Mouse (Mus musculus): Measurements from ENCODE around the gene Abca8b.
"Not testable (repeated sequence)": the region's sequence is repeated elsewhere in the genome, so short reads cannot be mapped to it uniquely, and the experiment has no call there.

Gene Abca8b

DNA sequence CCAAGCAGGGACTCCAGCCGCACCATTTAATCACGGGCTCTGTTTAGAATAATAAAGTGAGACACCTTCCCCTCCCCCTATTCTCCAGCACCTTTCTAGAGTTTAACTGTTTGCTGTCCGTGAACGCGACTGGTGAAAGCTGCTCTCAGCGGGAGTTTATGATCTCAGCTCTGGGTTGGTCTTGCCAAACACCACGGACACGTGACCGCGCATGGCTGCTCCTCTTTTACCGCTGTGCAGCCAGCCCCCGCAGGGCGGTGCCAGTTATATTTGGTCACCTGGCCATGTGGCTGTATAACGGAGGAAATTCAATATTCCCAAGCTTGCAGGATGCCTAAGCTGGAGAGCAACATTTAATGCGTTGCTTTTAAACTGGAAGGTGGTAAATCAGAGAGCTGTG lies at the start of gene Abca8b:
Gene Abca8b (minus strand): TSS at position 222 of the 400 bp plus-strand sequence.
- peak; percentile 64 for DNase-seq (ENCODE audit: extremely low read depth, insufficient read length, low spot score)

DNA sequence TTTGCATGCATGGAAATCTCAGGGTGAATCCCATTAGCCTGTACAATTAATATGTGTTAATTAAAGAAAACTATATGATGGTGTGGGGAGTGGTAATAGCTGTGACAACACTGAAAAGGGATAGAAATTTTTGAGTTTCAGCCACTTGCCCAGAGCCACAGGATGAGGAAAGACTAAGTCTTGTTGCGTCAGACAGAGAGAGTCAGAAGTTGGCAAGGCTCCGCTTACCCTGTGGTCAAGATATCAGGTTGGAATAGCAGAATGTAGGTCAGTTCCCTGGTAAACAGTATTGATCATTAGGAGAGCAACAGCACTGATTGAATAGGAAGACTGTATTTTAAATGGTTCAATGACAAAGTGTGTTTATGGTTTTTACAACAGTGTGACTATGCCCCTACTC lies 42.1 kb upstream of the Abca8b start:
- no peak for DNase-seq (ENCODE audit: extremely low read depth, insufficient read length, low spot score)

- peak; percentile 69 for DNase-seq (ENCODE audit: extremely low read depth, insufficient read length, low spot score)
Observed at GRCm38 (mm10) chr11:110028913-110029695, 33.5 kb upstream of the Abca8b start.

- DNase-seq (ENCODE audit: extremely low read depth, insufficient read length, low spot score): no peak
Observed at GRCm38 (mm10) chr11:110010836-110011546, 15.3 kb upstream of the Abca8b start.

GRCm38 (mm10) chr11:109995013-109995412 lies 632 bp downstream of the Abca8b start:
- DNase-seq (ENCODE audit: extremely low read depth, insufficient read length, low spot score): no peak

- no peak for DNase-seq (ENCODE audit: extremely low read depth, insufficient read length, low spot score)
Observed at GRCm38 (mm10) chr11:109994014-109994413, 1.6 kb downstream of the Abca8b start.

DNA sequence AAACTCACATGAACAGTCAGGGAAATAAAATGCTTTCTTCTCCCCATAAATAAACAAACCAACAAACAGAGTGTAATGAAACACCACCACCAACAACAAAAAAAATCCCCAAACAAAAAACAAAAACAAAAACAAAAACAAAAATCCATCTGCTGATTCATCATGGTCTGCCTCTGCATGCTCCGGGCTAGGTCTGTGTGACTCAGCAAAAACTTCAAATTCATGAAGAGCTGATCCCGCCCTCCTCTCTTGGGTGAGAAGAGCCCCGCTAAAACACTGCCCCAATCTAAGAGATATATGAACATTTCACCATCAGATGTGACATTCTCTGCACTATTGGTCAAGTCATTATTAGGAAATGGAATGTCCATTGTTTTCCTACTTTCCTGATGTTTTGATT lies 4.4 kb downstream of the Abca8b start:
- peak; percentile 13 for DNase-seq (ENCODE audit: extremely low read depth, insufficient read length, low spot score)

- DNase-seq (ENCODE audit: extremely low read depth, insufficient read length, low spot score): no peak
Observed at GRCm38 (mm10) chr11:109990256-109990655, 5.4 kb downstream of the Abca8b start.

DNA sequence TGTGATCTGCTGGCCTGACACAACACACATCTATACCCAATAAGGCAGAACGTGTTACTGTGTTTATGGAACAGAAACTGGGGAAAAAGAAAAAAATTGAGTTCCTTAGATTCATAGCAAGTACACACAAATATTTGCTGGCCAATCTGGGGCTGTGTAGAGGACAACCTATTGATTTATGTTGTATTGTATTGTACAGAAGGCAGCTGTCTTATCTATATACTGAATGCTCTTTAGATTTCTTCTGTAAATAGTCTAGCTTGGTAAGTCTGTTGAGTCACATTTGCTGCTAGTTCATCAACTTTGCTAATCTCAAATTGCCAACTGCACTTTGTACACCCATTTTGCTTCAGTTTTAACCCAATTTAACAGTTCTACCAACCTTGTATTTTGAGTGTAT lies 7.5 kb downstream of the Abca8b start:
- no peak for DNase-seq (ENCODE audit: extremely low read depth, insufficient read length, low spot score)

DNA sequence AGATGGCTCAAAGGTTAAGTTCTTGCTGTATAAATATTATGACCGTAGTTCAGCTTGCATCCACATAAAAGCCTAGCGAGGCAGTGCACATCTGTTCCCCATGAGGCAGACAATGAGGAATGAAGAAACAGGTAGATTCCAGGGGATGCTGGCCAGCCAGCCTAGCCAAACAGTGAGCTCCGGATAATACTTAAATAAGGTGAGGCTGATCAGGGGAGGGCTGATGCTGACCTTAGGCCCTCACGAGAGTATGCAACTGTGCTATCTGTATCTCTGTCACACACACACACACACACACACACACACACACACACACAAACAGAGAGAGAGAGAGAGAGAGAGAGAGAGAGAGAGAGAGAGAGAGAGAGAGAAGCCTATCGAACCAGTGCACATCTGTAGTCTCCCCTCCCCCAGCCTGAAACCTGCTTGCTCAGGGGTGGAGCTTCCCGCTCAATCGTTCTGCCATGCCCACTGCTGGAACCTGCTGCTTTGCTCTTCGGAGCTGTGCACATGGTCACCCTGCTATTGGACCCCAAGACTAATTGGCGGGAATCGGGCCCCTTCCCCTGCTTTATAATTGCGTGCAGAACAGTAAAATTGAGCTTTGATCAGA lies 8.1 kb downstream of the Abca8b start:
- not testable (repeated sequence) for DNase-seq (ENCODE audit: extremely low read depth, insufficient read length, low spot score)

GRCm38 (mm10) chr11:109981872-109982271 lies 13.8 kb downstream of the Abca8b start:
- DNase-seq (ENCODE audit: extremely low read depth, insufficient read length, low spot score): no peak

DNA sequence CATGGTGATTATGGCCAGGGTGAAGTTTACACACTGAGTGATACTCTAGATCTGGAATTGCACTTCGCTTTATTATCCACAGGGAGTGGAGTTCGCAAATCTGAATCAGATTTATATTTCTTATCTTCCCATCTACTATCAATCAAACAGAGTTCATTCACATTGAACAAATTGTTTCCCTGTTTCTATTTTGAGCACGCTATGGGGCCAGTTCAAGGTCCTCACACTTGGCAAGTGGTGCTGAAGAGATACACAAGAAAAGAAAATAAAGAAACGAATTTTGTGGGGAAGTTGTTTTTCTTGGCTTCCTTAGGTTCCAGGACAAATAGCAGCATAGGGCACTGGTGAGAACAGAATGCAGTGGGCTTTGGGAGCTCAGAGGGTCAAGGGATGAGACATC lies 25.1 kb downstream of the Abca8b start:
- DNase-seq (ENCODE audit: extremely low read depth, insufficient read length, low spot score): no peak

- no peak for DNase-seq (ENCODE audit: extremely low read depth, insufficient read length, low spot score)
Observed at GRCm38 (mm10) chr11:109961495-109962492, 33.9 kb downstream of the Abca8b start.

GRCm38 (mm10) chr11:109955185-109955584 lies 40.5 kb downstream of the Abca8b start:
- DNase-seq (ENCODE audit: extremely low read depth, insufficient read length, low spot score): peak; percentile 6

DNA sequence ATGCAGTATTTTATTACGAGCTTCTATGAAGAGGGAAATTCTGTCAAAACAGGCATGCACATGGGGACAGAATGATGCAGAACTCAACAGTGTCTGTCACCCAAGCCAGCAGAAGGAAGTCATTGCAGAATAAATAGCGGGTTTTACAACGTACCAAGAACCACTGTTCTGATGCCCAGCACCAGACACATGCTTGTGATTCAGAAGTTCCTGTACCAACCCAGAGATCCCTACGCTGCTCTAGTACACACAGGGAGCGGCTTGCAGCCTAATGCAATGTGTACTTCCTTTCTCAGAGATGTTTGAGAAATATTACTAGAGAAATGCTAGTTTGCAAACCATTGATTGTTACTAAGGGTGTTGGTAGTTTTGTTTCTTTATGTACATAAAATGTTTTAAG lies 58.7 kb downstream of the Abca8b start:
- no peak for DNase-seq (ENCODE audit: extremely low read depth, insufficient read length, low spot score)

DNA sequence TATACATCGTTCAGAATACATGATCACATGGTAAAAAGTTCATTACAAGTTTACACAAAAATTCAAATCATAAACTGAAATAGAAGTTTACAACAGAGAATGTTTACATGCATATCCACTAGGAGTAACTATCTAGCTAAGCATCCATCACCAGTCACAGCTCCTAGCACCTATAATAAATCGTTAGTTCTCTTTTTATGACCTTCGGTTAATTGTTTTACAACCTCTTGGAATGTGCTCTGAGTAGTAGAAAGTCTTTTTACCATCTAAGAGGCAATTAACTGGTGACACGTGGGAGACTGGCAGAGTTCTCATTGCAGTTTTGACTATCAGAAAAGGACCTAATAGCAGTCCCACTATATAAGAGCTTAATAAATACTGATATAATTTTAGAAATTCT lies 62.4 kb downstream of the Abca8b start:
- not testable (repeated sequence) for DNase-seq (ENCODE audit: extremely low read depth, insufficient read length, low spot score)

- no peak for DNase-seq (ENCODE audit: extremely low read depth, insufficient read length, low spot score)
Observed at GRCm38 (mm10) chr11:109928489-109928888, 67.2 kb downstream of the Abca8b start.

DNA sequence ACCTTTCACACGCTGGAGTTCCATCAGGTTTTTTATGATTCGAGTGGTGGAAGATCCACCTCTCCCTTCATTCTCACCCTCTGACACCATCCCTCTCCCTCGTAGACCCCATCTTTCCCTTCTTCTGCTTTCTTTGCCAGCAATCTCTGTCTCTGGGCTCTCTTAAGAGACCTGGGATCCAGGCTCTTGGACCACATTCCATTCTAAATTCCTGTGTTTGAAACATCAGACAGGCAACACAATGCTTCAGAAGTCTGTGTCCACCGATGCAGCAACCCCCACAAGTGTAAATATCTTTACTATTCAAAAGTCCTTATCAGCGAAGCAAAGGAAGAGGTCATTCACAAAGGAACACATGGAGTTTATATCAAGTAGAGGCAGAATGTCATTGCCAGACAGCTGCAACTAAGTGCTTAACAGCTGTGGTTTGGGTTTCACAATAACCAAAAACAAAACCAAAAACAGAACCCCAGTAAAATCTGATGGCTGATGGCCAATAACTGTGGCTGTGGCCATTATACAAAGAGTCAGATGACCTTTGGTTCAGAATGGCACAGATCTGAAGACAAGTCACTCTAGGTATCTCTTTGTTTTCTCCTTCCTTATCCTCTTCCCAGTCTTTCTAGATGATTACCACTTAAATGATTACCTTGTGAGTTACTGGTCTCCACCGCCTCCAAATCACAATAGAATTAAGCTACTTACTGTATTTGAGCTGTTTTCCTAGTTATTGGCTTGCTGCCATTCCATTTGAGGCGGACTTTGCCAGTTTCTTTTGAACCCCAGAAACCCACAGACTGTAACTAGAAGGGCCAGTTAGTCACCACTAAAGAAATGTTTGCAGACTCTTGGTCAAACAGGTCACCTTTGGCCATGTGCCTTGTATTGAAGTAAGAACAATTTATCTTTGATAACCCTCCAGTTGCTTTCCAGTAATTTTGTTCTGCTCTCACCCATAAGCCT lies 68.6 kb downstream of the Abca8b start:
- no peak for DNase-seq (ENCODE audit: extremely low read depth, insufficient read length, low spot score)

GRCm38 (mm10) chr11:109922236-109922635 lies 73.4 kb downstream of the Abca8b start:
- DNase-seq (ENCODE audit: extremely low read depth, insufficient read length, low spot score): no peak
